9 mouse cellular contexts compared by ENCODE assay signal in genomic region chr14:52120169-52120568, GRCm38 (mm10). TPM values are rescaled to one million over a fixed set of nuclear protein-coding genes. Genes with fewer than 3 reads are reported as not detected.
DNase-seq lines count a peak whose midpoint lies in the region; ATAC-seq lines count a peak whose summit lies in the region.
"Had no signal": no experiment of that assay in that cellular context is flagged by ENCODE, and none has a peak within 500 bp of the region (broad histone marks: within the 10 kb centered on the region; RNA-seq: fewer than 3 reads in every experiment).

No protein-coding gene starts in this region.

- peak overlapping the region; percentile 51; the same call in 1 of the 2 replicates for H3K4me3 ChIP-seq in kidney, embryonic 16.5 days (ENCODE audit: low read length)
- peak overlapping the region; percentile 50; the same call in 1 of the 2 replicates for H3K4me3 ChIP-seq in forebrain, embryonic 14.5 days (ENCODE audit: low read depth, low read length)
- H3K4me3 ChIP-seq in limb, embryonic 13.5 days, result peak overlapping the region; percentile 57; the same call in 1 of the 2 replicates
- H3K4me3 ChIP-seq in neural tube, embryonic 14.5 days (ENCODE audit: low read depth, low read length), result no peak overlapping the region

- no peaks in the 10 kb centered on the region for H3K36me3 ChIP-seq in kidney, embryonic 16.5 days (ENCODE audit: insufficient read depth, low read length)
- H3K36me3 ChIP-seq in forebrain, embryonic 14.5 days (ENCODE audit: control insufficient read depth, insufficient read depth, low read length), result no peaks in the 10 kb centered on the region
- H3K36me3 ChIP-seq in limb, embryonic 13.5 days, result no peaks in the 10 kb centered on the region
- H3K36me3 ChIP-seq in neural tube, embryonic 14.5 days (ENCODE audit: control insufficient read depth, insufficient read depth, low read length), result no peaks in the 10 kb centered on the region

- H3K4me2 ChIP-seq in kidney, embryonic 16.5 days (replicated peaks; ENCODE audit: low read depth, low read length), result peak overlapping the region; percentile 95
- peak overlapping the region; percentile 94 for H3K4me2 ChIP-seq in forebrain, embryonic 14.5 days (ENCODE audit: low read length)
- peak overlapping the region; percentile 90 for H3K4me2 ChIP-seq in limb, embryonic 13.5 days (replicated peaks)
- H3K4me2 ChIP-seq in neural tube, embryonic 14.5 days (ENCODE audit: low read depth, low read length), result peak overlapping the region; percentile 66

- whole genome bisulfite sequencing in kidney, embryonic 16.5 days, result 58% methylated on average over 7 of the region's 7 CpGs
- WGBS in forebrain, embryonic 14.5 days, result 63% methylated on average over 7 of the region's 7 CpGs
- WGBS in limb, embryonic 13.5 days, result 59% methylated on average over 7 of the region's 7 CpGs
- 63% methylated on average over 7 of the region's 7 CpGs for WGBS in neural tube, embryonic 14.5 days

- no peaks in the 10 kb centered on the region for H3K9me3 ChIP-seq in kidney, embryonic 16.5 days (ENCODE audit: low read length)
- no peaks in the 10 kb centered on the region for H3K9me3 ChIP-seq in forebrain, embryonic 14.5 days (replicated peaks; ENCODE audit: control insufficient read depth, low read length)
- H3K9me3 ChIP-seq in limb, embryonic 13.5 days, result no peaks in the 10 kb centered on the region
- no peaks in the 10 kb centered on the region for H3K9me3 ChIP-seq in neural tube, embryonic 14.5 days (ENCODE audit: control insufficient read depth, low read length)

- no peak for ATAC-seq in kidney, embryonic 16.5 days (ENCODE audit: low FRiP score, low TSS enrichment)
- ATAC-seq in forebrain, embryonic 14.5 days, result no peak
- no peak for ATAC-seq in limb, embryonic 13.5 days (ENCODE audit: low FRiP score, low read depth)
- no peak for ATAC-seq in neural tube, embryonic 14.5 days (ENCODE audit: low read depth)

- H3K9ac ChIP-seq in kidney, embryonic 16.5 days (replicated peaks; ENCODE audit: low read length), result no peak overlapping the region; the same call in 1 of the 2 replicates
- peak overlapping the region; percentile 81 for H3K9ac ChIP-seq in forebrain, embryonic 14.5 days (ENCODE audit: low read length)
- H3K9ac ChIP-seq in limb, embryonic 13.5 days, result no peak overlapping the region
- H3K9ac ChIP-seq in neural tube, embryonic 14.5 days (replicated peaks; ENCODE audit: low read depth, low read length), result peak overlapping the region; percentile 74; the same call in 1 of the 2 replicates

- DNase-seq in kidney, postnatal 10 days, result no peak
- DNase-seq in forebrain, embryonic 14.5 days (ENCODE audit: low spot score), result no peak
- DNase-seq in retina, postnatal 1 day, result no peak
- DNase-seq in adrenal gland, postnatal 4 days (ENCODE audit: low spot score in 2 of 2), result no peak
- no peak for DNase-seq in adrenal gland, postnatal 36 days
- DNase-seq: kidney, postnatal 14 days had no signal

- H3K27ac ChIP-seq in kidney, embryonic 16.5 days (ENCODE audit: low read length), result no peak overlapping the region
- no peak overlapping the region for H3K27ac ChIP-seq in forebrain, embryonic 14.5 days (ENCODE audit: low read depth, low read length)
- H3K27ac ChIP-seq in limb, embryonic 13.5 days, result no peak overlapping the region; the same call in 1 of the 2 replicates
- H3K27ac ChIP-seq in neural tube, embryonic 14.5 days (ENCODE audit: low read depth, low read length), result no peak overlapping the region

- peaks cover 13% of the 10 kb centered on the region; the same call in 1 of the 2 replicates for H3K4me1 ChIP-seq in kidney, embryonic 16.5 days (ENCODE audit: insufficient read depth, low read length)
- H3K4me1 ChIP-seq in forebrain, embryonic 14.5 days (ENCODE audit: control insufficient read depth, insufficient read depth, low read length), result no peaks in the 10 kb centered on the region; the same call in 1 of the 2 replicates
- H3K4me1 ChIP-seq in limb, embryonic 13.5 days, result 0 out of 2 replicates have a peak, but pooled peaks cover 3% of the 10 kb centered on the region
- 0 out of 2 replicates have a peak, but pooled peaks cover 5% of the 10 kb centered on the region for H3K4me1 ChIP-seq in neural tube, embryonic 14.5 days (ENCODE audit: control insufficient read depth, insufficient read depth, low read length)

- no peaks in the 10 kb centered on the region; the same call in 1 of the 2 replicates for H3K27me3 ChIP-seq in kidney, embryonic 16.5 days (ENCODE audit: insufficient read depth, low read length)
- 0 out of 2 replicates have a peak, but pooled peaks cover 2% of the 10 kb centered on the region for H3K27me3 ChIP-seq in forebrain, embryonic 14.5 days (replicated peaks; ENCODE audit: control insufficient read depth, insufficient read depth, low read length)
- no peaks in the 10 kb centered on the region for H3K27me3 ChIP-seq in limb, embryonic 13.5 days
- H3K27me3 ChIP-seq in neural tube, embryonic 14.5 days (ENCODE audit: control insufficient read depth, insufficient read depth, low read length), result no peaks in the 10 kb centered on the region

RNA-seq across cellular contexts. Expression of gene Rpgrip1, which starts 9.7 kb away (rescaled TPM):
- polyA plus RNA-seq in kidney, embryonic 16.5 days (2015; fragmentation: Nextera tagmentation; extraction: Ambion mirVana), result 67.4 and 74.1 TPM in 2 replicates
- polyA plus RNA-seq in forebrain, embryonic 14.5 days (2014; fragmentation: Nextera tagmentation; extraction: Ambion mirVana), result 49.2 and 52.3 TPM in 2 replicates
- polyA plus RNA-seq in limb, embryonic 13.5 days (2015; fragmentation: Nextera tagmentation; extraction: Ambion mirVana), result 90.3 and 90.4 TPM in 2 replicates
- 42.0 and 47.5 TPM in 2 replicates for polyA plus RNA-seq in neural tube, embryonic 14.5 days (2014; fragmentation: Nextera tagmentation; extraction: Ambion mirVana)
- total RNA-seq in adrenal gland, postnatal 4 days (2021), result 1 to 10 TPM in 1 of 2 experiments, under 1 TPM in 1; 0.37 to 1.6 TPM
- under 1 TPM; 0.33 to 0.93 TPM for total RNA-seq in adrenal gland, postnatal 36 days (2021)

RNA-seq across cellular contexts. Expression of gene Hnrnpc, which starts 16.3 kb away (rescaled TPM):
- polyA plus RNA-seq in kidney, embryonic 16.5 days (2015; fragmentation: Nextera tagmentation; extraction: Ambion mirVana), result 659 and 687 TPM in 2 replicates
- polyA plus RNA-seq in forebrain, embryonic 14.5 days (2014; fragmentation: Nextera tagmentation; extraction: Ambion mirVana), result 684 and 690 TPM in 2 replicates
- polyA plus RNA-seq in limb, embryonic 13.5 days (2015; fragmentation: Nextera tagmentation; extraction: Ambion mirVana), result 759 and 771 TPM in 2 replicates
- 432 and 490 TPM in 2 replicates for polyA plus RNA-seq in neural tube, embryonic 14.5 days (2014; fragmentation: Nextera tagmentation; extraction: Ambion mirVana)
- total RNA-seq in adrenal gland, postnatal 4 days (2021), result 100 to 1,000 TPM; 247 to 267 TPM
- total RNA-seq in adrenal gland, postnatal 36 days (2021), result 100 to 1,000 TPM; 209 to 332 TPM

Comparison
In these comparisons a context has a peak if more than half of its experiments do, and no peak if none do; other contexts are left out.
1. H3K9ac ChIP-seq: peak in forebrain, embryonic 14.5 days (single experiment) and neural tube, embryonic 14.5 days (single experiment); none in kidney, embryonic 16.5 days (single experiment) and limb, embryonic 13.5 days (single experiment).
2. Peak in every context shown above with its lines, with median percentiles within 50 percentile points of each other: H3K4me2 ChIP-seq.